Mouse (Mus musculus): Measurements from ENCODE around the gene Vsx2. TPM values are rescaled to one million over a fixed set of nuclear protein-coding genes. Genes with fewer than 3 reads are reported as not detected.

The Vsx2 gene
- total and polyA plus RNA-seq, 3 experiments = not detected

GRCm38 (mm10) chr12:84605860-84606259 lies 36.3 kb downstream of the Vsx2 start:
- dilution Hi-C loops (cut with MboI; ENCODE audit: extremely low pct_ligation_motif_present, extremely low pct_unique_long_range_greater_than_20kb, low sequenced_read_pairs) (no loop called here), in situ Hi-C loops (cut with MboI; ENCODE audit: low pct_ligation_motif_present, low pct_unique_long_range_greater_than_20kb, low sequenced_read_pairs) (no loop called here)
- Histone ChIP-seq H3K27me3 (replicated peaks) (no peaks in the 10 kb centered on the region), H3K36me3 (replicated peaks in 1 of 2; ENCODE audit: control insufficient read depth in 1 of 2, insufficient read depth in 1 of 2, low read length in 1 of 2) (peaks cover 21 to 77% of the 10 kb centered on the region in 2 experiments), H3K79me2 (replicated peaks; ENCODE audit: control insufficient read depth, extremely low read depth, insufficient read depth, poor library complexity, severe bottlenecking) (no peaks in the 10 kb centered on the region), H3K4me1 (ENCODE audit: control insufficient read depth in 1 of 2, insufficient read depth in 2 of 2) (peaks cover 0 to 2% of the 10 kb centered on the region in 2 experiments; a peak in 1 of 4 replicates), H3K4me2 (ENCODE audit: insufficient read depth, low read depth, poor library complexity, severe bottlenecking) (no peak overlapping the region), H3K4me3 (replicated peaks in 1 of 3; ENCODE audit: low read depth in 2 of 3, low read length in 2 of 3, poor library complexity in 1 of 3) (no peak overlapping the region), H3K27ac (ENCODE audit: insufficient read depth, low read depth) (no peak overlapping the region), H3K9ac (ENCODE audit: insufficient read depth, low read depth) (no peak overlapping the region), H3K9me3 (replicated peaks; ENCODE audit: low read length) (no peaks in the 10 kb centered on the region)
- DNase-seq (ENCODE audit: extremely low read depth) = peak; percentile 30
- no peak for TF ChIP-seq TBP (conservative IDR thresholded peaks at IDR 0.05; ENCODE audit: low read depth, low read length)
- no peak for TF ChIP-seq UBTF (IDR thresholded peaks at IDR 0.05; ENCODE audit: low read depth, low read length)
- TF ChIP-seq SMC3 (IDR thresholded peaks at IDR 0.05; ENCODE audit: low read depth, low read length) = 0 out of 2 replicates have a peak, but pooled peaks have one; percentile 2
- TF ChIP-seq CHD1 (IDR thresholded peaks at IDR 0.05; ENCODE audit: low read depth, low read length) = no peak
- no peak for TF ChIP-seq MAZ (IDR thresholded peaks at IDR 0.05; ENCODE audit: low read depth, low read length)
- peak in 1 of 2 experiments; percentile 60; a peak in 2 of 4 replicates for TF ChIP-seq CTCF (conservative IDR thresholded peaks at IDR 0.05 in 1 of 2, IDR thresholded peaks at IDR 0.05 in 1 of 2; ENCODE audit: low read depth in 2 of 2, low read length in 2 of 2)
- no peak for TF ChIP-seq E2F4 (IDR thresholded peaks at IDR 0.05; ENCODE audit: insufficient replicate concordance, low read depth, low read length)
- TF ChIP-seq MAX (IDR thresholded peaks at IDR 0.05; ENCODE audit: low read length) = no peak

DNA sequence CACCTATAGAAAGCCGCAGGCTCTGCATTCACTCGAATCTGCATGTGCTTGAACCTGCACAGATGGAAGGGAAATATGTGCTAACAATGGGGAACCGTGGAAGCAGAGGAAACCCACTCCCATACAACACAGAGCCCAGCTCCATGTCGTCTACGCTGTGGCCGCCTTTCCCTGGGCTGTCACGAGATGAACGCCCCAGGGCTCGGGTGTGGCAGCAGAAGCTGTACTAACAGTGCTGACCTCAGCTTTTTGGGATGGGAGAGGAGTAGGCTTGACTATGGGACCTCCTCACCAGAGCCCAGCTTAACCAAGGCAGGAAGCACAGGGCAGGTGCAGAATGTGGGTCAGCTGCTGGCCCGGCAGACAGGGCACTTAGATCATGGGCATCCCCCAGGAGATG lies 42.2 kb downstream of the Vsx2 start:
- H3K79me2 ChIP-seq (replicated peaks; ENCODE audit: control insufficient read depth, extremely low read depth, insufficient read depth, poor library complexity, severe bottlenecking) = no peaks in the 10 kb centered on the region
- in situ Hi-C loops (cut with MboI; ENCODE audit: low pct_ligation_motif_present, low pct_unique_long_range_greater_than_20kb, low sequenced_read_pairs) (no loop called here), dilution Hi-C loops (cut with MboI; ENCODE audit: extremely low pct_ligation_motif_present, extremely low pct_unique_long_range_greater_than_20kb, low sequenced_read_pairs) (no loop called here)
- H3K9ac ChIP-seq (ENCODE audit: insufficient read depth, low read depth) = no peak overlapping the region
- no peak overlapping the region for H3K4me3 ChIP-seq (replicated peaks in 1 of 3; ENCODE audit: low read depth in 2 of 3, low read length in 2 of 3, poor library complexity in 1 of 3)
- peaks cover 14 to 53% of the 10 kb centered on the region in 2 experiments for H3K4me1 ChIP-seq (ENCODE audit: control insufficient read depth in 1 of 2, insufficient read depth in 2 of 2)
- H3K9me3 ChIP-seq (replicated peaks; ENCODE audit: low read length) = no peaks in the 10 kb centered on the region
- H3K4me2 ChIP-seq (ENCODE audit: insufficient read depth, low read depth, poor library complexity, severe bottlenecking) = no peak overlapping the region
- TF ChIP-seq BHLHE40 (IDR thresholded peaks at IDR 0.05; ENCODE audit: low read depth, low read length) (no peak), JUN (IDR thresholded peaks at IDR 0.05; ENCODE audit: insufficient read depth, low read depth, low read length) (no peak), CHD1 (IDR thresholded peaks at IDR 0.05; ENCODE audit: low read depth, low read length) (no peak), TCF12 (IDR thresholded peaks at IDR 0.05; ENCODE audit: low read depth, low read length) (no peak), USF2 (conservative IDR thresholded peaks at IDR 0.05; ENCODE audit: low read depth, low read length) (no peak), UBTF (IDR thresholded peaks at IDR 0.05; ENCODE audit: low read depth, low read length) (no peak), ELF1 (IDR thresholded peaks at IDR 0.05; ENCODE audit: low read depth, low read length) (no peak), ETS1 (conservative IDR thresholded peaks at IDR 0.05; ENCODE audit: low read depth, low read length) (no peak), EP300 (IDR thresholded peaks at IDR 0.05; ENCODE audit: low read length) (no peak), MAZ (IDR thresholded peaks at IDR 0.05; ENCODE audit: low read depth, low read length) (no peak), HCFC1 (IDR thresholded peaks at IDR 0.05; ENCODE audit: low read depth, low read length) (no peak), USF1 (IDR thresholded peaks at IDR 0.05; ENCODE audit: low read depth, low read length) (no peak), TBP (conservative IDR thresholded peaks at IDR 0.05; ENCODE audit: low read depth, low read length) (no peak), ZNF384 (IDR thresholded peaks at IDR 0.05; ENCODE audit: low read depth, low read length) (no peak), RAD21 (IDR thresholded peaks at IDR 0.05; ENCODE audit: low read depth, low read length) (no peak), MAX (IDR thresholded peaks at IDR 0.05; ENCODE audit: low read length) (no peak), SIN3A (IDR thresholded peaks at IDR 0.05; ENCODE audit: low read length) (no peak), ZKSCAN1 (IDR thresholded peaks at IDR 0.05; ENCODE audit: borderline replicate concordance, low read depth, low read length) (no peak), PAX5 (IDR thresholded peaks at IDR 0.05; ENCODE audit: low read length) (no peak)
- peaks cover 16 to 68% of the 10 kb centered on the region in 2 experiments for H3K36me3 ChIP-seq (replicated peaks in 1 of 2; ENCODE audit: control insufficient read depth in 1 of 2, insufficient read depth in 1 of 2, low read length in 1 of 2)
- DNase-seq (ENCODE audit: extremely low read depth) = no peak
- H3K27me3 ChIP-seq (replicated peaks) = no peaks in the 10 kb centered on the region
- H3K27ac ChIP-seq (ENCODE audit: insufficient read depth, low read depth) = no peak overlapping the region
